8 mouse cellular contexts compared by ENCODE assay signal in genomic region chr13:57907428-57908265, GRCm38 (mm10). TPM values are rescaled to one million over a fixed set of nuclear protein-coding genes. Genes with fewer than 3 reads are reported as not detected.
DNase-seq lines count a peak whose midpoint lies in the region; ATAC-seq and TF ChIP-seq lines count a peak whose summit lies in the region.

No protein-coding gene starts in this region.

- H3K4me1 ChIP-seq in hindbrain, embryonic 15.5 days (replicated peaks): peaks cover 19% of the 10 kb centered on the region
- peaks cover 7% of the 10 kb centered on the region for H3K4me1 ChIP-seq in neural tube, embryonic 12.5 days

- no peak for DNase-seq in layer of hippocampus, adult 2 months (ENCODE audit: low spot score in 2 of 2)
- DNase-seq in layer of hippocampus, adult 8-10 months (ENCODE audit: low spot score in 2 of 2): no peak
- DNase-seq in cerebellum, postnatal 10 days: peak; percentile 59 to 60
- DNase-seq in thymus, adult 18-20 months: no peak
- no peak for DNase-seq in gastrocnemius, postnatal 4 days (ENCODE audit: low spot score in 2 of 2)

- H3K9ac ChIP-seq in hindbrain, embryonic 15.5 days: peak overlapping the region; percentile 66
- H3K9ac ChIP-seq in neural tube, embryonic 12.5 days: peak overlapping the region; percentile 65

- H3K27me3 ChIP-seq in hindbrain, embryonic 15.5 days: no peaks in the 10 kb centered on the region
- peaks cover 24% of the 10 kb centered on the region for H3K27me3 ChIP-seq in neural tube, embryonic 12.5 days (replicated peaks)

- TF ChIP-seq CTCF in layer of hippocampus, adult 2 months (conservative IDR thresholded peaks at IDR 0.05): no peak

- peak overlapping the region; percentile 54 for H3K4me3 ChIP-seq in layer of hippocampus, adult 2 months
- peak overlapping the region; percentile 62 for H3K4me3 ChIP-seq in hindbrain, embryonic 15.5 days
- peak overlapping the region; percentile 53 for H3K4me3 ChIP-seq in neural tube, embryonic 12.5 days

- peak; percentile 80; the same call in 1 of the 2 replicates for ATAC-seq in hindbrain, embryonic 15.5 days (ENCODE audit: low FRiP score, low read depth)
- ATAC-seq in neural tube, embryonic 12.5 days (ENCODE audit: low FRiP score, low read depth): peak; percentile 63
- no peak for ATAC-seq in erythroblast, adult 5-6 weeks (replicated peaks; ENCODE audit: low FRiP score, poor library complexity, severe bottlenecking)

- H3K4me2 ChIP-seq in hindbrain, embryonic 15.5 days: peak overlapping the region; percentile 73
- H3K4me2 ChIP-seq in neural tube, embryonic 12.5 days (replicated peaks): peak overlapping the region; percentile 82

- H3K9me3 ChIP-seq in hindbrain, embryonic 15.5 days: no peaks in the 10 kb centered on the region
- H3K9me3 ChIP-seq in neural tube, embryonic 12.5 days: no peaks in the 10 kb centered on the region

- peak overlapping the region; percentile 79 for H3K27ac ChIP-seq in layer of hippocampus, adult 2 months
- peak overlapping the region; percentile 49 for H3K27ac ChIP-seq in hindbrain, embryonic 15.5 days (replicated peaks)
- H3K27ac ChIP-seq in neural tube, embryonic 12.5 days: no peak overlapping the region

- WGBS in hindbrain, embryonic 15.5 days: under 1% methylated on average over 60 of the region's 60 CpGs
- 2% methylated on average over 60 of the region's 60 CpGs for WGBS in neural tube, embryonic 12.5 days

- H3K36me3 ChIP-seq in hindbrain, embryonic 15.5 days: no peaks in the 10 kb centered on the region
- no peaks in the 10 kb centered on the region for H3K36me3 ChIP-seq in neural tube, embryonic 12.5 days

RNA-seq across cellular contexts. Expression of gene Spock1, which starts 0.5 kb away (rescaled TPM):
- 100 to 1,000 TPM; 179 to 213 TPM for total RNA-seq in layer of hippocampus, adult 2 months (2021)
- total RNA-seq in layer of hippocampus, adult 8-10 months (2022): 100 to 1,000 TPM; 180 to 224 (median 201) TPM
- polyA plus RNA-seq in hindbrain, embryonic 15.5 days (2015; fragmentation: Nextera tagmentation; extraction: Ambion mirVana): 85.6 and 97.3 TPM in 2 replicates
- polyA plus RNA-seq in neural tube, embryonic 12.5 days (2016; fragmentation: Nextera tagmentation; extraction: Ambion mirVana): 38.5 and 42.9 TPM in 2 replicates
- not detected in 2 replicates for total RNA-seq in erythroblast, adult 5-6 weeks (2015; ENCODE audit: low replicate concordance)
- total RNA-seq in erythroblast, adult 5-6 weeks (2017; ENCODE audit: low replicate concordance): not detected in 2 replicates
- under 1 TPM; 0.47 to 0.52 TPM for total RNA-seq in gastrocnemius, postnatal 4 days (2021)

Comparison
In these comparisons a context has a peak if more than half of its experiments do, and no peak if none do; other contexts are left out.
1. DNase-seq: peak in cerebellum, postnatal 10 days (2 of 2); none in layer of hippocampus, adult 2 months (0 of 2), layer of hippocampus, adult 8-10 months (0 of 2), thymus, adult 18-20 months (0 of 2) and gastrocnemius, postnatal 4 days (0 of 2).
2. RNA of gene Spock1, which starts 0.5 kb away (total RNA-seq): 179 to 213 TPM in layer of hippocampus, adult 2 months and 180 to 224 TPM in layer of hippocampus, adult 8-10 months; 0.47 to 0.52 TPM in gastrocnemius, postnatal 4 days and not detected in erythroblast, adult 5-6 weeks; every median in the first group is over 100 times any median in the second.
3. Peak in every context shown above with its lines, with median percentiles within 50 percentile points of each other: H3K4me3 ChIP-seq.